Mouse (Mus musculus): Measurements from ENCODE around the gene Rad51b. TPM values are rescaled to one million over a fixed set of nuclear protein-coding genes. Genes with fewer than 3 reads are reported as not detected.
A peak's percentile ranks its signal among the peaks of the same experiment; 100 is the strongest.

Rad51b gene
- total RNA-seq (2014; rRNA removed) (1.1 and 1.4 TPM in 2 replicates), polyA plus RNA-seq (2015; fragmentation: Nextera tagmentation; extraction: Ambion mirVana) (1.1 and 1.9 TPM in 2 replicates)

DNA sequence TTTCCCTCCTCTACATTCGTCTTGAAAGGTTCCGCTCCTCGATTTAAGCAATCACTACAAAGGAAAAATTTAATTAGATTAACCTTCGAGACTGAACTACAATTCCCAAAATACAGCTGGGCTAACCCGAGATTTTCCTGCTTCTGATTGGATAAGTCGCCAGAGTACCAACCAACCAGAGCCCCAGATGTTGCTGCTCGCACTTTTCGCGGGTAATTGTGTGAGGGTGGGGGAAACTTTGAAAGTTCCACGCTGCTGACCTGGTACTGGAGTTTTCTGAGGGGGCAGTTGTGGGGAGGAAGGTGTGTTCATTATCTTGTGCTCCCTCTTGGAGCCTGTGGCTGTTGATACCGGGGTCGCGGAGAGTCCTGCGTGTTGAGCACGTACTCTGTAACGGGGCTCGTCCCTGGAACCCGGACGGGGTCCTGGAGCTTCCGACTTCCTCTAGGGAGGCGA is at the start of gene Rad51b:
Gene Rad51b, plus strand, starts transcription at position 162 of the 456 bp plus-strand sequence.
- Histone ChIP-seq H3K4me2 (ENCODE audit: low read depth, low read length) (peak within 1 kb of the TSS; percentile 78), H3K9me3 (ENCODE audit: low read length) (no peaks in the 10 kb centered on the region), H3K4me3 (ENCODE audit: low read length) (peak within 1 kb of the TSS; percentile 50), H3K27me3 (ENCODE audit: insufficient read depth, low read length) (no peaks in the 10 kb centered on the region), H3K36me3 (ENCODE audit: insufficient read depth, low read length) (no peaks in the 10 kb centered on the region), H3K9ac (replicated peaks; ENCODE audit: low read length) (peak within 1 kb of the TSS; percentile 28), H3K4me1 (ENCODE audit: insufficient read depth, low read length) (peaks cover 6% of the 10 kb centered on the region; the same call in 1 of the 2 replicates), H3K27ac (peak within 1 kb of the TSS; percentile 62)
- peak; percentile 83 for ATAC-seq
- WGBS, result under 1% methylated on average over 21 of the region's 21 CpGs
- DNase-seq (ENCODE audit: low spot score), result peak; percentile 93
- TF ChIP-seq CTCF (IDR thresholded peaks at IDR 0.05; ENCODE audit: low read depth), result no peak

DNA sequence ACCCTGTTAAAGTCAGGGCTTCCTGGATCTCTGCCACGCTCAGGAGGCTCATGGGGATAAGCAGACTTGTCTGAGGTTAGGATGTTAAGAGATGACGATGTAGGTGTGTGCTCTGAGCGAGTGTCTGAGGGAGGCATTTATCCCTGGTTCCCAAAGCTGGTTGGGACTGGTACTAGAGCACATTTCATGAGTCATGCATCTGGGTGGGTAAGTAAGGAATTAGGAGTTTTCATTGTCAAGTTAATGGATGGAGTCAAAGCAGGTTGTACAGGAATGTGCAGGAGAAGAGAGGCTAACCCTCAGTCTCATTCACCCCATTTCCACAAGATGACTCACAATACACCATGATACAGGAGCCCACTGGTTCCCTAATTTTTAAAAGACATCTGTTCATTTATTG is 49.0 kb upstream of the Rad51b start:
- WGBS, result 87% methylated on average over 3 of the region's 3 CpGs
- no peak overlapping the region for H3K9ac ChIP-seq (replicated peaks; ENCODE audit: low read length)
- H3K4me2 ChIP-seq (ENCODE audit: low read depth, low read length), result no peak overlapping the region
- H3K9me3 ChIP-seq (ENCODE audit: low read length), result no peaks in the 10 kb centered on the region
- H3K27ac ChIP-seq, result no peak overlapping the region
- no peak overlapping the region for H3K4me3 ChIP-seq (ENCODE audit: low read length)
- H3K27me3 ChIP-seq (ENCODE audit: insufficient read depth, low read length), result no peaks in the 10 kb centered on the region
- DNase-seq (ENCODE audit: low spot score), result no peak
- H3K4me1 ChIP-seq (ENCODE audit: insufficient read depth, low read length), result no peaks in the 10 kb centered on the region
- peaks cover 73% of the 10 kb centered on the region for H3K36me3 ChIP-seq (ENCODE audit: insufficient read depth, low read length)
- ATAC-seq, result no peak
- TF ChIP-seq CTCF (IDR thresholded peaks at IDR 0.05; ENCODE audit: low read depth), result no peak

DNA sequence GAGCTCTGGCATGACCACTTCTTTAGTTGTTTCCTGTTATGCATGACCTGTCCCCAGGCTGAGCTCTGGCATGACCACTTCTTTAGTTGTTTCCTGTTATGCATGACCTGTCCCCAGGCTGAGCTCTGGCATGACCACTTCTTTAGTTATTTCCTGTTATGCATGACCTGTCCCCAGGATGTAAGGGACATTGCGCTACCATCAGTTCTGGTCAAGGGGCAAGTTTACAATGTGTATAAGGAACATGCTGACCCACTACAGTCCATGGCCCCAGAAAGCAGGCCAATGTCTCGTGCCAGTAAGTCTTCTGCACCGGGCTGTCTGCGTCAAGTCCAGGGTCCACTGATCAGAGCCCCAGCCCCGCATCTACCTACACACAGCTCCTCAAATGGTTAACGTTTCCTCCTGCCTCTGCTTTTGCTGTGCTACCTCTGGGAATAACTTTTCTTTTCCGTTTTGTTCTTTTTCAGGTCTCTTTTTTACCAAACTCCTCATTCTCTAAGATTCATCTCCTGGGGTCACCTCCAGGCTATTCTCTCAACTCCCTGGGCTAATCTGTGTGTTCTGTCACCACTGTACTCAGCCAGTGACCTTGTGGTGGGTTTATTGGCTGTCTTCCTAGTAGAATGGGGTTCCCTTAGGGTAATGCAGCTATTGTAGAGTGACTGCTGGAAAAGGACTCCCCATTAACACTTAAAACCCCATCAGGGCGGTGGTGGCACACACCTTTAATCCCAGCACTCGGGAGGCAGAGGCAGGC is 43.6 kb upstream of the Rad51b start:
- Histone ChIP-seq H3K4me3 (ENCODE audit: low read length) (no peak overlapping the region), H3K36me3 (ENCODE audit: insufficient read depth, low read length) (peaks cover 53% of the 10 kb centered on the region; the same call in 1 of the 2 replicates), H3K9ac (replicated peaks; ENCODE audit: low read length) (no peak overlapping the region), H3K4me1 (ENCODE audit: insufficient read depth, low read length) (no peaks in the 10 kb centered on the region), H3K9me3 (ENCODE audit: low read length) (no peaks in the 10 kb centered on the region), H3K27ac (no peak overlapping the region), H3K27me3 (ENCODE audit: insufficient read depth, low read length) (no peaks in the 10 kb centered on the region), H3K4me2 (ENCODE audit: low read depth, low read length) (no peak overlapping the region)
- ATAC-seq (no peak), DNase-seq (ENCODE audit: low spot score) (no peak)
- TF ChIP-seq CTCF (IDR thresholded peaks at IDR 0.05; ENCODE audit: low read depth), result no peak
- 91% methylated on average over 9 of the region's 9 CpGs for WGBS

DNA sequence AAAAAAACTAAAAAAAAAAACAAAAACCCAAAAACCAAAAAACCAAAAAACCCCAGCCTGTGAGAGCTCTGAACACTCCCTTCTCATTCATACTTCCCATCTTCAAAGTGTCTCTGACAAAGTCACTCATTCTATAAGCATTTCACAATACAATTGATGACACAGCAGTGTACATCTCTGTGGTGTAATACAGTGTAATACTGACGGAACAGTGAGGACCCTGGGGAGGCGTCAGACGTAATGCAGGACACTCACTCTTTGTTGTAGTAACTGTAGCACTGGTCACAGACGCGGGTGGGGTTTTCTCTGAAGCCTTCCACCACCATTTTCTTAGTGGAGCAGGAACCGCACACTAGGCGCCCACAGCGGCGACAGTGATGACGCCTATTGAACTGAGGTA is 42.1 kb upstream of the Rad51b start:
- Histone ChIP-seq H3K36me3 (ENCODE audit: insufficient read depth, low read length) (peaks cover 48% of the 10 kb centered on the region; the same call in 1 of the 2 replicates), H3K4me3 (ENCODE audit: low read length) (no peak overlapping the region), H3K27ac (no peak overlapping the region), H3K9ac (replicated peaks; ENCODE audit: low read length) (no peak overlapping the region), H3K4me2 (ENCODE audit: low read depth, low read length) (no peak overlapping the region), H3K9me3 (ENCODE audit: low read length) (no peaks in the 10 kb centered on the region), H3K4me1 (ENCODE audit: insufficient read depth, low read length) (no peaks in the 10 kb centered on the region), H3K27me3 (ENCODE audit: insufficient read depth, low read length) (no peaks in the 10 kb centered on the region)
- DNase-seq (ENCODE audit: low spot score), result no peak
- ATAC-seq, result no peak
- TF ChIP-seq CTCF (IDR thresholded peaks at IDR 0.05; ENCODE audit: low read depth), result no peak
- WGBS, result 95% methylated on average over 10 of the region's 10 CpGs

DNA sequence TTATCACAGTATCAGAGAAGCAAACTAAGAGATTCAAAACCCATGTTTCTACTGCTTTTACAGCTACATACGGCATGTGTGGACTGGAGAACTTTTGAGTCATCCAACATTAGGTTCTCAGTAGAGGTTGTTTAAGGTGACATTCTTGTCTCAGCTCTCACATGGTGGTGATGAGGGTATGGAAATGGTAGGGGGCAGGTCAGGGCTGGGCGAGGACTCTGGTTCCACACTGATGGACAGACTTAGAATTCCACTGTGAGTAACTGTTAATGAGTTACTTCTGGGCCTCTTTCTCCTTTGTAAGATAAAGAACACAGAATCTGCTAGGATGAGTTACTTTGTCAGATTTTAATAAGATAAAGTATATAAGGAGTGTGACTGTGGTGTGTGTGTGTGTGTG is 36.9 kb upstream of the Rad51b start:
- no peak for DNase-seq (ENCODE audit: low spot score)
- Histone ChIP-seq H3K4me3 (ENCODE audit: low read length) (no peak overlapping the region), H3K9ac (replicated peaks; ENCODE audit: low read length) (no peak overlapping the region), H3K36me3 (ENCODE audit: insufficient read depth, low read length) (peaks cover 52% of the 10 kb centered on the region), H3K27me3 (ENCODE audit: insufficient read depth, low read length) (no peaks in the 10 kb centered on the region), H3K4me2 (ENCODE audit: low read depth, low read length) (no peak overlapping the region), H3K9me3 (ENCODE audit: low read length) (no peaks in the 10 kb centered on the region), H3K27ac (no peak overlapping the region), H3K4me1 (ENCODE audit: insufficient read depth, low read length) (no peaks in the 10 kb centered on the region)
- WGBS, result 88% methylated on average over 2 of the region's 2 CpGs
- no peak for ATAC-seq
- no peak for TF ChIP-seq CTCF (IDR thresholded peaks at IDR 0.05; ENCODE audit: low read depth)

DNA sequence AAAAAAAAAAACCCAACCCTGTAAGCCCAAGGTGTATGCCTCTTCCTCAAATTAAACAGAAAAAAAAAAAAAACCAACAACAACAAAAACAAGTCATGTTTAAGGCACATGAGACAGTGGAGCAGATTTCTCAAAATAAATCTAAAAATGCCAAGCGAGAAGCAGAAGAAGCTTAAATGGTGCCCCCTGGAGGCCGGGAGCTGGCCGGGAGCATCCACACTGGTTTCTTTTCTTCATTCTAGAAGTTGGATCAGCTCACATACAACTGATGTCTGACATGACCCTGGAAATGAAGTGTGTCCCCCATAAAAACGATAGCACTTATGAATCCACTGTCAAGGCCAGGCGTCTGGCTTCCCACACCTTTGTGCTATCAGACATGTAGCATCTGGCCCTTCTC is 36.0 kb upstream of the Rad51b start:
- Histone ChIP-seq H3K9ac (replicated peaks; ENCODE audit: low read length) (no peak overlapping the region), H3K4me3 (ENCODE audit: low read length) (no peak overlapping the region), H3K4me2 (ENCODE audit: low read depth, low read length) (no peak overlapping the region), H3K36me3 (ENCODE audit: insufficient read depth, low read length) (peaks cover 55% of the 10 kb centered on the region), H3K27ac (no peak overlapping the region), H3K27me3 (ENCODE audit: insufficient read depth, low read length) (no peaks in the 10 kb centered on the region), H3K4me1 (ENCODE audit: insufficient read depth, low read length) (no peaks in the 10 kb centered on the region), H3K9me3 (ENCODE audit: low read length) (no peaks in the 10 kb centered on the region)
- TF ChIP-seq CTCF (IDR thresholded peaks at IDR 0.05; ENCODE audit: low read depth), result peak; percentile 54
- no peak for ATAC-seq
- DNase-seq (ENCODE audit: low spot score), result peak; percentile 49
- WGBS, result 44% methylated on average over 5 of the region's 5 CpGs

DNA sequence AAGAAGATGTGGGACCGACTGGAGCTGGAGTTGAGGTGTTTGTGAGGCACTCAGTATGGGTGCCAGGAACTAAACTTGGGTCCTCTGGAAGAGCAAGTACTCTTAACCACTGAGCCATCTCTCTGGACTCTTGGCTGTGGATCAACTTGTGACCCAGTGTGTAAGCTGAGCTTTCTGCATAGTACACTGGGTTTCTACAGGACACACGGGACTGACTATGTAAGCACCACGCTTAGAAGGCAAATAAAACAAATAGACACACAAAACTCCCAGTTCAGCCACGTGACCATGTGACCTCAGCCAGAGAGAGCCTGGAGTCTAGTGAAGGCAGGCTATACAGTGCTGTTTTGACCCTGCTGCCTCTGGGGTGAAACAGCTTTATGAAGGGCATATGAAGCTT is 24.5 kb upstream of the Rad51b start:
- H3K27ac ChIP-seq, result no peak overlapping the region
- H3K9me3 ChIP-seq (ENCODE audit: low read length), result no peaks in the 10 kb centered on the region
- H3K27me3 ChIP-seq (ENCODE audit: insufficient read depth, low read length), result no peaks in the 10 kb centered on the region
- WGBS, result 93% methylated on average over 4 of the region's 4 CpGs
- no peak overlapping the region for H3K4me2 ChIP-seq (ENCODE audit: low read depth, low read length)
- peaks cover 78% of the 10 kb centered on the region for H3K36me3 ChIP-seq (ENCODE audit: insufficient read depth, low read length)
- no peaks in the 10 kb centered on the region for H3K4me1 ChIP-seq (ENCODE audit: insufficient read depth, low read length)
- DNase-seq (ENCODE audit: low spot score), result no peak
- TF ChIP-seq CTCF (IDR thresholded peaks at IDR 0.05; ENCODE audit: low read depth), result no peak
- H3K9ac ChIP-seq (replicated peaks; ENCODE audit: low read length), result no peak overlapping the region
- ATAC-seq, result no peak
- no peak overlapping the region for H3K4me3 ChIP-seq (ENCODE audit: low read length)
